Comparison of ENCODE assay signal across 24 mouse cellular contexts in genomic region chr7:96156481-96157255, GRCm38 (mm10). TPM values are rescaled to one million over a fixed set of nuclear protein-coding genes. Genes with fewer than 3 reads are reported as not detected.
DNase-seq lines count a peak whose midpoint lies in the region; ATAC-seq lines count a peak whose summit lies in the region.
"Had no signal": no experiment of that assay in that cellular context is flagged by ENCODE, and none has a peak within 500 bp of the region (broad histone marks: within the 10 kb centered on the region; RNA-seq: fewer than 3 reads in every experiment).

No protein-coding gene starts in this region.

- no peak overlapping the region for H3K4me2 ChIP-seq in heart, embryonic 12.5 days
- H3K4me2 ChIP-seq: embryonic facial prominence, embryonic 15.5 days; forebrain, embryonic 15.5 days; heart, embryonic 15.5 days; hindbrain, embryonic 14.5 days had no signal

- no peaks in the 10 kb centered on the region for H3K36me3 ChIP-seq in heart, embryonic 12.5 days
- H3K36me3 ChIP-seq: embryonic facial prominence, embryonic 15.5 days; forebrain, embryonic 15.5 days; heart, embryonic 15.5 days; hindbrain, embryonic 10.5 days had no signal

- H3K27me3 ChIP-seq in heart, embryonic 12.5 days (replicated peaks): no peaks in the 10 kb centered on the region
- H3K27me3 ChIP-seq: embryonic facial prominence, embryonic 15.5 days; forebrain, embryonic 15.5 days; heart, embryonic 15.5 days had no signal

- peak; percentile 87 for DNase-seq in heart, adult 11 months
- DNase-seq in adipocyte (ENCODE audit: low spot score): peak; percentile 90
- peak; percentile 76 for DNase-seq in adrenal gland, postnatal 14 days
- DNase-seq in fat pad, adult 2 months (ENCODE audit: extremely low read depth, low read depth, low spot score): peak; percentile 88
- DNase-seq in cerebellum, postnatal 14 days: no peak
- DNase-seq in T-cell, adult 2 months (ENCODE audit: low spot score): no peak
- DNase-seq: cerebellum, adult 2 months; cerebellum, postnatal 10 days; embryo, embryonic 11 days; gastrocnemius, postnatal 10 days; heart, postnatal 14 days; kidney, adult 8-10 months had no signal

- H3K27ac ChIP-seq in heart, embryonic 12.5 days (ENCODE audit: poor library complexity, severe bottlenecking): no peak overlapping the region
- H3K27ac ChIP-seq: embryonic facial prominence, embryonic 15.5 days; forebrain, embryonic 15.5 days; heart, embryonic 15.5 days; hindbrain, embryonic 10.5 days; hindbrain, embryonic 14.5 days had no signal

- 72% methylated on average over 7 of the region's 7 CpGs for WGBS in heart, embryonic 12.5 days

- no peak overlapping the region for H3K4me3 ChIP-seq in heart, embryonic 12.5 days
- H3K4me3 ChIP-seq: embryonic facial prominence, embryonic 15.5 days; erythroblast, embryonic 14.5 days; forebrain, embryonic 15.5 days; heart, embryonic 15.5 days; hindbrain, embryonic 10.5 days had no signal

- no peak overlapping the region for H3K9ac ChIP-seq in heart, embryonic 12.5 days
- H3K9ac ChIP-seq: embryonic facial prominence, embryonic 15.5 days; forebrain, embryonic 15.5 days; heart, embryonic 15.5 days; hindbrain, embryonic 14.5 days had no signal

- H3K9me3 ChIP-seq in heart, embryonic 12.5 days (replicated peaks): no peaks in the 10 kb centered on the region
- H3K9me3 ChIP-seq: embryonic facial prominence, embryonic 15.5 days; forebrain, embryonic 15.5 days; heart, embryonic 15.5 days; hindbrain, embryonic 10.5 days had no signal

- ATAC-seq in heart, embryonic 12.5 days (ENCODE audit: insufficient number of reproducible peaks, low FRiP score): no peak
- ATAC-seq: activated CD4-positive, CD25-positive, alpha-beta regulatory T cell, adult 4 months; forebrain, embryonic 15.5 days; inflammation-experienced regulatory T-cells, adult 6 months; intestine, postnatal 0 days had no signal

- H3K4me1 ChIP-seq in heart, embryonic 12.5 days (replicated peaks): peaks cover 4% of the 10 kb centered on the region; the same call in 1 of the 2 replicates
- H3K4me1 ChIP-seq: heart, embryonic 15.5 days had no signal

RNA-seq across cellular contexts. Expression of gene Tenm4, which starts 14.4 kb away (rescaled TPM):
- 9.9 and 10.2 TPM in 2 replicates for polyA plus RNA-seq in heart, embryonic 12.5 days (2016; fragmentation: Nextera tagmentation; extraction: Ambion mirVana)
- 11.3 and 15.6 TPM in 2 replicates for total RNA-seq in adrenal gland, postnatal 14 days (2021)
- total RNA-seq: common myeloid progenitor, adult 5-6 weeks; granulocyte monocyte progenitor cell, adult 5-6 weeks had no signal
- polyA plus RNA-seq: erythroblast, embryonic 14.5 days had no signal

Comparison
In these comparisons a context has a peak if more than half of its experiments do, and no peak if none do; other contexts are left out.
1. DNase-seq: peak in heart, adult 11 months (single experiment), adipocyte (single experiment), adrenal gland, postnatal 14 days (single experiment) and fat pad, adult 2 months (single experiment); none in cerebellum, postnatal 14 days (0 of 2) and T-cell, adult 2 months (single experiment).